Mouse (Mus musculus): ENCODE measurements around the gene Aff4.

DNA sequence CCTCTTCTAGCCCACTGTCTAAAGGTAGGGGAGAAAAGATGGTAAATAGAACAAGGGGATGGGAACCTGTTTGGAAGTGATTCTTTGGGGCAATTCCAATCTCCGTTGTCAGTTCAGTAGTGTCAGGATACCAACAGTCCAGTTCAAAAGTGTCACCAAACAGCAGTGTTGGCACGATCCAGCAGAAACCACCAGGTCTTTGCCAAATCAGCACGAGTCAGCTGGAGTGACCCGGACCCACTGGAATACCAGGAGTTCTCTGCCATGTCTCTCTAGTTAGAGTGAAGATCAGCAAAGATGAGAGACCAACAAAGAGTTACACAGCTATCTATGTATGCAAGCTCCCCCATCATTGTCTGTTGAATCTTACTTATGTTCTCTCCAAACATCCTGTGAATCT lies 63.2 kb downstream of the Aff4 start:
- TF ChIP-seq MXI1 (IDR thresholded peaks at IDR 0.05; ENCODE audit: low read depth, low read length): no peak
- TF ChIP-seq TBP (conservative IDR thresholded peaks at IDR 0.05; ENCODE audit: low read depth, low read length): no peak
- no peak for TF ChIP-seq CTCF (conservative IDR thresholded peaks at IDR 0.05 in 1 of 2, IDR thresholded peaks at IDR 0.05 in 1 of 2; ENCODE audit: low read depth in 2 of 2, low read length in 2 of 2)
- TF ChIP-seq MAFK (IDR thresholded peaks at IDR 0.05; ENCODE audit: insufficient replicate concordance, low read length): no peak
- no peak for TF ChIP-seq POLR2AphosphoS2 (IDR thresholded peaks at IDR 0.05; ENCODE audit: low read depth, low read length)
